9 mouse cellular contexts compared by ENCODE assay signal in the genomic region with DNA sequence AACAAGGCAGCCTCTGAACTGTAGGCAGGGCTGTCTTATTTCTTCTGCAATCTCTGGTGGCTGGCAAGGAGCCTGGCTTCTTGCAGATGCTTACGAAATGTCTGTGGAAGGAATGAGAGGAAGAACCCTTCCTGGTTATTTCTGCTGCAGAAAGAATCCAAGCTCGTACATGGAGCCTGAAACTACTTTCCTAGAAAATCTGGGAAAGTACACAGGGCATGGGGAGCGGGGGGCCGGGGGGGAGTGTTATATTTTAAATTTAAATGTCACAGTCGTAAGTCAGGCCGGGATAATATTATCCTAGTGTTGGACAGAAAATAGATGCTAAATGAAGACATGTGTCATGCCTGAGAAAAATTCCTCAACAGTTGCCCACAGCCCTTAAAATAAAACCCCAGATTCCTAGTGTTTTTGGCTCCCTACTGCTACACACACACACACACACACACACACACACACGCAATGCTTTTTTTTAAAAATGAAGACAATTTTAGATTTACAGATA. TPM values are rescaled to one million over a fixed set of nuclear protein-coding genes. Genes with fewer than 3 reads are reported as not detected.
DNase-seq lines count a peak whose midpoint lies in the region; ATAC-seq and TF ChIP-seq lines count a peak whose summit lies in the region.
"Had no signal": no experiment of that assay in that cellular context is flagged by ENCODE, and none has a peak within 500 bp of the region (broad histone marks: within the 10 kb centered on the region; RNA-seq: fewer than 3 reads in every experiment).

No protein-coding gene starts in this region.

- H3K4me1 ChIP-seq in embryonic fibroblast, embryonic 13.5 days (ENCODE audit: control insufficient read depth, insufficient read depth, low read length), result no peaks in the 10 kb centered on the region
- no peaks in the 10 kb centered on the region for H3K4me1 ChIP-seq in midbrain, embryonic 16.5 days (ENCODE audit: control insufficient read depth, insufficient read depth, low read length)
- no peaks in the 10 kb centered on the region for H3K4me1 ChIP-seq in hindbrain, embryonic 14.5 days (replicated peaks; ENCODE audit: control insufficient read depth, insufficient read depth, low read length)
- no peaks in the 10 kb centered on the region for H3K4me1 ChIP-seq in liver, embryonic 11.5 days (replicated peaks; ENCODE audit: control insufficient read depth, insufficient read depth, low read length)

- H3K36me3 ChIP-seq in midbrain, embryonic 16.5 days (ENCODE audit: control insufficient read depth, insufficient read depth, low read length), result no peaks in the 10 kb centered on the region
- no peaks in the 10 kb centered on the region for H3K36me3 ChIP-seq in hindbrain, embryonic 14.5 days (replicated peaks; ENCODE audit: control insufficient read depth, insufficient read depth)
- no peaks in the 10 kb centered on the region for H3K36me3 ChIP-seq in liver, embryonic 11.5 days (ENCODE audit: control insufficient read depth, insufficient read depth, low read length)

- ATAC-seq in midbrain, embryonic 16.5 days, result no peak
- ATAC-seq in hindbrain, embryonic 14.5 days (ENCODE audit: low FRiP score), result no peak
- ATAC-seq in liver, embryonic 11.5 days (replicated peaks; ENCODE audit: low FRiP score), result no peak

- H3K4me2 ChIP-seq in midbrain, embryonic 16.5 days (ENCODE audit: low read length), result no peak overlapping the region
- no peak overlapping the region for H3K4me2 ChIP-seq in hindbrain, embryonic 14.5 days (replicated peaks)
- H3K4me2 ChIP-seq in liver, embryonic 11.5 days, result no peak overlapping the region

- 84% methylated on average over 7 of the region's 7 CpGs for WGBS in midbrain, embryonic 16.5 days
- 91% methylated on average over 7 of the region's 7 CpGs for whole genome bisulfite sequencing in hindbrain, embryonic 14.5 days
- WGBS in liver, embryonic 11.5 days, result 82% methylated on average over 7 of the region's 7 CpGs

- no peak overlapping the region for H3K9ac ChIP-seq in midbrain, embryonic 16.5 days (ENCODE audit: low read depth, low read length)
- no peak overlapping the region for H3K9ac ChIP-seq in hindbrain, embryonic 14.5 days
- no peak overlapping the region for H3K9ac ChIP-seq in liver, embryonic 11.5 days (ENCODE audit: low read depth, low read length)

- peak; percentile 68 for DNase-seq in layer of hippocampus, adult 11-12 months (ENCODE audit: low spot score)
- no peak for DNase-seq in layer of hippocampus, adult 9-10 months (ENCODE audit: low spot score)
- DNase-seq in left cerebral cortex, adult 18-20 months (ENCODE audit: low spot score in 2 of 2), result peak; percentile 74 to 83
- peak; percentile 75 for DNase-seq in right cerebral cortex, postnatal 25 days
- DNase-seq in hindbrain, embryonic 14.5 days (ENCODE audit: low spot score), result no peak
- DNase-seq in liver, embryonic 11.5 days (ENCODE audit: low spot score), result no peak
- DNase-seq: cerebellum, postnatal 10 days had no signal

- no peaks in the 10 kb centered on the region for H3K9me3 ChIP-seq in midbrain, embryonic 16.5 days (replicated peaks; ENCODE audit: control insufficient read depth, low read length, poor library complexity, severe bottlenecking)
- no peaks in the 10 kb centered on the region for H3K9me3 ChIP-seq in hindbrain, embryonic 14.5 days (ENCODE audit: control insufficient read depth, low read length)
- no peaks in the 10 kb centered on the region for H3K9me3 ChIP-seq in liver, embryonic 11.5 days (ENCODE audit: control insufficient read depth, low read length)

- no peak for TF ChIP-seq POLR2A in embryonic fibroblast, embryonic 13.5 days (IDR thresholded peaks at IDR 0.05; ENCODE audit: low read depth, low read length)

- no peak overlapping the region for H3K4me3 ChIP-seq in embryonic fibroblast, embryonic 13.5 days (ENCODE audit: insufficient read depth, low read length)
- H3K4me3 ChIP-seq in midbrain, embryonic 16.5 days (ENCODE audit: low read depth, low read length), result no peak overlapping the region
- H3K4me3 ChIP-seq in hindbrain, embryonic 14.5 days (replicated peaks; ENCODE audit: low read length), result no peak overlapping the region
- no peak overlapping the region for H3K4me3 ChIP-seq in liver, embryonic 11.5 days (ENCODE audit: low read depth, low read length)

- no peak for TF ChIP-seq CTCF in embryonic fibroblast, embryonic 13.5 days (IDR thresholded peaks at IDR 0.05; ENCODE audit: borderline replicate concordance, insufficient read depth, low read length)

- H3K27ac ChIP-seq in embryonic fibroblast, embryonic 13.5 days (ENCODE audit: insufficient read depth, low read length), result peak overlapping the region; percentile 73; the same call in 1 of the 2 replicates
- no peak overlapping the region for H3K27ac ChIP-seq in midbrain, embryonic 16.5 days (ENCODE audit: low read length)
- H3K27ac ChIP-seq in hindbrain, embryonic 14.5 days, result no peak overlapping the region
- no peak overlapping the region for H3K27ac ChIP-seq in liver, embryonic 11.5 days (ENCODE audit: low read depth, low read length)

- H3K27me3 ChIP-seq in midbrain, embryonic 16.5 days (ENCODE audit: control insufficient read depth, insufficient read depth, low read depth, low read length), result no peaks in the 10 kb centered on the region
- no peaks in the 10 kb centered on the region for H3K27me3 ChIP-seq in hindbrain, embryonic 14.5 days (ENCODE audit: control insufficient read depth, insufficient read depth, low read length)
- H3K27me3 ChIP-seq in liver, embryonic 11.5 days (replicated peaks; ENCODE audit: control insufficient read depth, insufficient read depth, low read length), result no peaks in the 10 kb centered on the region

RNA-seq across cellular contexts. Expression of a gene that starts 7.2 kb away (rescaled TPM):
- 31.1 and 36.4 TPM in 2 replicates for polyA plus RNA-seq in embryonic fibroblast, embryonic 13.5 days (2011; ENCODE audit: insufficient read length, low read depth, missing spikeins)
- 10 to 100 TPM; 55.3 to 62.5 TPM for total RNA-seq in left cerebral cortex, adult 18-20 months (2021)
- 49.2 and 51.0 TPM in 2 replicates for polyA plus RNA-seq in midbrain, embryonic 16.5 days (2015; fragmentation: Nextera tagmentation; extraction: Ambion mirVana)
- 37.9 and 38.4 TPM in 2 replicates for polyA plus RNA-seq in hindbrain, embryonic 14.5 days (2014; fragmentation: Nextera tagmentation; extraction: Ambion mirVana)
- polyA plus RNA-seq in liver, embryonic 11.5 days (2014; fragmentation: Nextera tagmentation; extraction: Ambion mirVana), result 34.3 and 37.8 TPM in 2 replicates

Comparison
In these comparisons a context has a peak if more than half of its experiments do, and no peak if none do; other contexts are left out.
1. DNase-seq: peak in layer of hippocampus, adult 11-12 months (single experiment), left cerebral cortex, adult 18-20 months (2 of 2) and right cerebral cortex, postnatal 25 days (single experiment); none in layer of hippocampus, adult 9-10 months (single experiment), hindbrain, embryonic 14.5 days (single experiment) and liver, embryonic 11.5 days (single experiment).